Comparison of ENCODE assay signal across 8 mouse cellular contexts in the genomic region with DNA sequence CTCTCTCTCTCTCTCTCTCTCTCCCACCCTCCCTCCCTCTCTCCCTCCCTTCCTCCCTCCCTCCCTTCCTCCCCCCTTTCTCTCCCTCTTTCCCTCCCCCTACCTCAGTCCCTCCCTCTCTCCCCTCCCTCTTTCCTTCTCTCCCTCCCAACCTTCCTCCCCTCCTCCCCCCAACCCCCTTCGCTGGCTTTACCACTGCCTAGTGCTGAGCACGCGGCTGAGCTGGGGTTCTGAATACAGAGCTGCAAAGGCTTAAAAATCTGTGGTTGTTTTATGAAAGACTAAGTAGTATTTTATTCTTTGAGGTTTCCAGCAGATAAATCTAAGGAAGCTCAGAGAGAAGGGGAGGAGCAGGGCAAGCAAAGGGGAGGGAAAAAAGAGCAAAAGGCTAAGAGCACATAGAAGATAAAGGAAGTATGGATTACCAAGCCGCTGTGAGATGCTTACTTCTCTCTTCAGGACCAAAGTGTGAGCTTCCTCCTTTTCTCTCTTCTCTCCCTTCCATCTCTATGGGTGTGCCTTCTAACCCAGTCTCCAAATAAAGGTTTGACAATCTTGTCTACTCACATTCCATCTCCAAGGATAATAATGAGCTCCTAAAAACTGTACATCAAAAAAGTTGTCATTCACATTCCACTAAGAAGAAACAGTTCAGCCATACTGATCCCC. TPM values are rescaled to one million over a fixed set of nuclear protein-coding genes. Genes with fewer than 3 reads are reported as not detected.
A peak's percentile ranks its signal among the peaks of the same experiment; 100 is the strongest.
DNase-seq lines count a peak whose midpoint lies in the region; ATAC-seq and TF ChIP-seq lines count a peak whose summit lies in the region.

Gene Gabra3 (minus strand): TSS at position 619 of the 669 bp plus-strand sequence.

- peaks cover 21% of the 10 kb centered on the region for H3K27me3 ChIP-seq in kidney, embryonic 15.5 days
- H3K27me3 ChIP-seq in intestine, embryonic 14.5 days (replicated peaks; ENCODE audit: control insufficient read depth, insufficient read depth, low read length) = no peaks in the 10 kb centered on the region; the same call in 1 of the 2 replicates
- H3K27me3 ChIP-seq in midbrain, embryonic 16.5 days (ENCODE audit: control insufficient read depth, insufficient read depth, low read depth, low read length) = no peaks in the 10 kb centered on the region
- no peaks in the 10 kb centered on the region for H3K27me3 ChIP-seq in lung, postnatal 0 days (replicated peaks; ENCODE audit: insufficient read depth, low read length)

- no peak for TF ChIP-seq CTCF in lung, postnatal 0 days (IDR thresholded peaks at IDR 0.05)

- H3K9ac ChIP-seq in kidney, embryonic 15.5 days = no peak within 1 kb of the TSS
- 0 out of 2 replicates have a peak within 1 kb of the TSS, but pooled peaks have one; percentile 10 for H3K9ac ChIP-seq in intestine, embryonic 14.5 days (ENCODE audit: low read length)
- peak within 1 kb of the TSS; percentile 67 for H3K9ac ChIP-seq in midbrain, embryonic 16.5 days (ENCODE audit: low read depth, low read length)
- no peak within 1 kb of the TSS for H3K9ac ChIP-seq in lung, postnatal 0 days (replicated peaks; ENCODE audit: low read depth)

- H3K4me3 ChIP-seq in kidney, embryonic 15.5 days (replicated peaks) = peak within 1 kb of the TSS; percentile 35
- peak within 1 kb of the TSS; percentile 27 for H3K4me3 ChIP-seq in intestine, embryonic 14.5 days (ENCODE audit: low read depth, low read length)
- H3K4me3 ChIP-seq in midbrain, embryonic 16.5 days (ENCODE audit: low read depth, low read length) = peak within 1 kb of the TSS; percentile 49
- no peak within 1 kb of the TSS for H3K4me3 ChIP-seq in lung, postnatal 0 days (ENCODE audit: low read depth, low read length)

- H3K4me2 ChIP-seq in kidney, embryonic 15.5 days = peak within 1 kb of the TSS; percentile 55
- H3K4me2 ChIP-seq in intestine, embryonic 14.5 days (ENCODE audit: low read length) = peak within 1 kb of the TSS; percentile 48
- peak within 1 kb of the TSS; percentile 52 for H3K4me2 ChIP-seq in midbrain, embryonic 16.5 days (ENCODE audit: low read length)
- H3K4me2 ChIP-seq in lung, postnatal 0 days (replicated peaks; ENCODE audit: low read depth, low read length) = no peak within 1 kb of the TSS

- 17% methylated on average over 4 of the region's 4 CpGs for WGBS in kidney, embryonic 15.5 days
- WGBS in intestine, embryonic 14.5 days = 7% methylated on average over 4 of the region's 4 CpGs
- WGBS in midbrain, embryonic 16.5 days = 19% methylated on average over 3 of the region's 4 CpGs
- 7% methylated on average over 4 of the region's 4 CpGs for WGBS in lung, postnatal 0 days

- no peak for TF ChIP-seq EP300 in lung, postnatal 0 days (IDR thresholded peaks at IDR 0.05)

- no peaks in the 10 kb centered on the region for H3K4me1 ChIP-seq in kidney, embryonic 15.5 days
- no peaks in the 10 kb centered on the region for H3K4me1 ChIP-seq in intestine, embryonic 14.5 days (replicated peaks; ENCODE audit: control insufficient read depth, insufficient read depth, low read length)
- H3K4me1 ChIP-seq in midbrain, embryonic 16.5 days (ENCODE audit: control insufficient read depth, insufficient read depth, low read length) = no peaks in the 10 kb centered on the region
- H3K4me1 ChIP-seq in lung, postnatal 0 days (ENCODE audit: insufficient read depth, low read depth, low read length) = no peaks in the 10 kb centered on the region

- DNase-seq in kidney, adult 8-10 months = no peak
- DNase-seq in embryo, embryonic 9.5 days (ENCODE audit: extremely low spot score) = peak; percentile 20
- DNase-seq in intestine, embryonic 14.5 days (ENCODE audit: low spot score) = no peak
- DNase-seq in urinary bladder, postnatal 4 days (ENCODE audit: low spot score in 2 of 2) = no peak
- no peak for DNase-seq in lung, postnatal 0 days (ENCODE audit: low spot score)
- DNase-seq in adrenal gland, postnatal 25 days = no peak

- no peak within 1 kb of the TSS for H3K27ac ChIP-seq in kidney, embryonic 15.5 days
- H3K27ac ChIP-seq in intestine, embryonic 14.5 days (ENCODE audit: low read depth) = no peak within 1 kb of the TSS
- H3K27ac ChIP-seq in midbrain, embryonic 16.5 days (ENCODE audit: low read length) = peak within 1 kb of the TSS; percentile 77
- no peak within 1 kb of the TSS for H3K27ac ChIP-seq in lung, postnatal 0 days (ENCODE audit: low read length)

- ATAC-seq in kidney, embryonic 15.5 days (replicated peaks; ENCODE audit: low FRiP score) = 0 out of 2 replicates have a peak, but pooled peaks have one; percentile 58
- ATAC-seq in intestine, embryonic 14.5 days (replicated peaks; ENCODE audit: low FRiP score, low TSS enrichment, low read depth) = no peak
- ATAC-seq in midbrain, embryonic 16.5 days = peak; percentile 95
- no peak for ATAC-seq in lung, postnatal 0 days

- H3K36me3 ChIP-seq in kidney, embryonic 15.5 days = no peaks in the 10 kb centered on the region
- H3K36me3 ChIP-seq in intestine, embryonic 14.5 days (ENCODE audit: control insufficient read depth, insufficient read depth, low read length) = no peaks in the 10 kb centered on the region
- no peaks in the 10 kb centered on the region for H3K36me3 ChIP-seq in midbrain, embryonic 16.5 days (ENCODE audit: control insufficient read depth, insufficient read depth, low read length)
- no peaks in the 10 kb centered on the region for H3K36me3 ChIP-seq in lung, postnatal 0 days (ENCODE audit: insufficient read depth, low read length)

- no peaks in the 10 kb centered on the region for H3K9me3 ChIP-seq in kidney, embryonic 15.5 days (replicated peaks)
- H3K9me3 ChIP-seq in intestine, embryonic 14.5 days (ENCODE audit: control insufficient read depth, low read length) = no peaks in the 10 kb centered on the region
- no peaks in the 10 kb centered on the region for H3K9me3 ChIP-seq in midbrain, embryonic 16.5 days (replicated peaks; ENCODE audit: control insufficient read depth, low read length, poor library complexity, severe bottlenecking)
- H3K9me3 ChIP-seq in lung, postnatal 0 days (ENCODE audit: low read length) = no peaks in the 10 kb centered on the region

RNA-seq across cellular contexts. Expression of gene Gabra3, which starts in this region (rescaled TPM):
- 2.6 TPM in 2 replicates for polyA plus RNA-seq in kidney, embryonic 15.5 days (2015; fragmentation: Nextera tagmentation; extraction: Ambion mirVana)
- polyA plus RNA-seq in intestine, embryonic 14.5 days (2014; fragmentation: Nextera tagmentation; extraction: Ambion mirVana) = 1.5 and 1.9 TPM in 2 replicates
- polyA plus RNA-seq in midbrain, embryonic 16.5 days (2015; fragmentation: Nextera tagmentation; extraction: Ambion mirVana) = 63.4 and 72.4 TPM in 2 replicates
- polyA plus RNA-seq in lung, postnatal 0 days (2015; fragmentation: Nextera tagmentation; extraction: Ambion mirVana) = 0.12 TPM in 2 replicates
- 0.43 and 0.52 TPM in 2 replicates for total RNA-seq in adrenal gland, postnatal 25 days (2021)

Comparison
In these comparisons a context has a peak if more than half of its experiments do, and no peak if none do; other contexts are left out.
1. RNA of gene Gabra3 (polyA plus RNA-seq): 63.4 to 72.4 TPM in midbrain, embryonic 16.5 days; 2.6 TPM in kidney, embryonic 15.5 days, 1.5 to 1.9 TPM in intestine, embryonic 14.5 days and 0.12 TPM in lung, postnatal 0 days; every median in the first group is over 10 times any median in the second.
2. ATAC-seq: peak in kidney, embryonic 15.5 days (single experiment) and midbrain, embryonic 16.5 days (single experiment); none in intestine, embryonic 14.5 days (single experiment) and lung, postnatal 0 days (single experiment).
3. H3K9ac ChIP-seq: peak in intestine, embryonic 14.5 days (single experiment) and midbrain, embryonic 16.5 days (single experiment); none in kidney, embryonic 15.5 days (single experiment) and lung, postnatal 0 days (single experiment).